In genomic region chr14:22114651-22115351, GRCm38 (mm10) we compare ENCODE assay signal across 9 mouse cellular contexts.
A peak's percentile ranks its signal among the peaks of the same experiment; 100 is the strongest.
DNase-seq lines count a peak whose midpoint lies in the region; ATAC-seq and TF ChIP-seq lines count a peak whose summit lies in the region.
"Had no signal": no experiment of that assay in that cellular context is flagged by ENCODE, and none has a peak within 500 bp of the region (broad histone marks: within the 10 kb centered on the region; RNA-seq: fewer than 3 reads in every experiment).

No protein-coding gene starts in this region.

- H3K4me3 ChIP-seq in gastrocnemius, adult 2 months: no peak overlapping the region
- H3K4me3 ChIP-seq in midbrain, embryonic 13.5 days (replicated peaks): no peak overlapping the region

- no peaks in the 10 kb centered on the region for H3K9me3 ChIP-seq in midbrain, embryonic 13.5 days

- no peak for TF ChIP-seq CTCF in gastrocnemius, adult 2 months (IDR thresholded peaks at IDR 0.05)

- 6% methylated on average over 18 of the region's 18 CpGs for WGBS in midbrain, embryonic 13.5 days

- peaks cover 22% of the 10 kb centered on the region for H3K4me1 ChIP-seq in midbrain, embryonic 13.5 days (replicated peaks)

- H3K36me3 ChIP-seq in midbrain, embryonic 13.5 days: no peaks in the 10 kb centered on the region

- peak; percentile 45; the same call in 1 of the 2 replicates for ATAC-seq in midbrain, embryonic 13.5 days
- no peak for ATAC-seq in granulocyte monocyte progenitor cell, adult 5-6 weeks (replicated peaks; ENCODE audit: poor library complexity, severe bottlenecking)
- ATAC-seq: activated CD4-positive, CD25-positive, alpha-beta regulatory T cell, adult 4 months had no signal

- peaks cover 48% of the 10 kb centered on the region for H3K27me3 ChIP-seq in midbrain, embryonic 13.5 days

- no peak overlapping the region for H3K27ac ChIP-seq in gastrocnemius, adult 2 months
- H3K27ac ChIP-seq in midbrain, embryonic 13.5 days: no peak overlapping the region

- peak; percentile 15 for DNase-seq in heart, postnatal 4 days
- no peak for DNase-seq in heart, postnatal 36 days
- peak; percentile 91 for DNase-seq in embryo, embryonic 10 days (ENCODE audit: low spot score)
- DNase-seq in gastrocnemius, adult 2 months: peak; percentile 32
- DNase-seq in cerebellum, postnatal 36 days: no peak
- no peak for DNase-seq in layer of hippocampus, postnatal 25 days (ENCODE audit: extremely low spot score in 1 of 2, low spot score in 1 of 2)

- no peak overlapping the region for H3K4me2 ChIP-seq in midbrain, embryonic 13.5 days (replicated peaks)

- intact Hi-C loops in heart, postnatal 36 days (cut with DNase I): no loop called here
- intact Hi-C loops in gastrocnemius, adult 2 months (cut with DNase I): no loop called here

- no peak overlapping the region for H3K9ac ChIP-seq in midbrain, embryonic 13.5 days (replicated peaks)

Comparison
In these comparisons a context has a peak if more than half of its experiments do, and no peak if none do; other contexts are left out.
1. DNase-seq: peak in heart, postnatal 4 days (single experiment), embryo, embryonic 10 days (single experiment) and gastrocnemius, adult 2 months (single experiment); none in heart, postnatal 36 days (0 of 2), cerebellum, postnatal 36 days (0 of 2) and layer of hippocampus, postnatal 25 days (0 of 2).